Mouse (Mus musculus) lung, postnatal 0 days (tissue): Measurements from ENCODE around the gene Vps51. TPM values are rescaled to one million over a fixed set of nuclear protein-coding genes. Genes with fewer than 3 reads are reported as not detected.

Source experiments
- ATAC-seq: fragments of 200-750 bp; cut with Nextera tagmentation; 2 replicates; pipeline ENCODE4 v1.8.0; 2017; ENCODE audit warnings: moderate library complexity
- DNase-seq: peaks from one replicate; pipeline ENCODE4 v3.0.0-alpha.2; 2016; ENCODE audit warnings: low spot score
- H3K27ac ChIP-seq: fragments of 300-500 bp; sonication (generic); 2 replicates; pipeline ENCODE4 v1.5.1; 2014; ENCODE audit warnings: antibody characterized with exemption, mild to moderate bottlenecking, low read length, mixed read lengths
- H3K27me3 ChIP-seq: fragments of 300-500 bp; sonication (generic); replicated peaks from 2 replicates; pipeline ENCODE4 v1.6.1; 2014; ENCODE audit warnings: low read length, mixed read lengths; ENCODE audit not compliant: insufficient read depth
- H3K36me3 ChIP-seq: fragments of 300-500 bp; sonication (generic); 2 replicates; pipeline ENCODE4 v1.6.1; 2014; ENCODE audit warnings: low read length, mixed read lengths; ENCODE audit not compliant: insufficient read depth
- H3K4me1 ChIP-seq: fragments of 300-500 bp; sonication (generic); 2 replicates; pipeline ENCODE4 v1.6.1; 2014; ENCODE audit warnings: antibody characterized with exemption, low read depth, low read length, mixed read lengths; ENCODE audit not compliant: insufficient read depth
- H3K4me2 ChIP-seq: fragments of 300-500 bp; sonication (generic); replicated peaks from 2 replicates; pipeline ENCODE4 v1.6.1; 2014; ENCODE audit warnings: low read depth, mild to moderate bottlenecking, low read length, moderate library complexity, mixed read lengths
- H3K4me3 ChIP-seq: fragments of 300-500 bp; sonication (generic); 2 replicates; pipeline ENCODE4 v1.5.1; 2014; ENCODE audit warnings: low read depth, low read length
- H3K9ac ChIP-seq: fragments of 300-500 bp; sonication (generic); replicated peaks from 2 replicates; pipeline ENCODE4 v1.6.1; 2014; ENCODE audit warnings: low read depth, mild to moderate bottlenecking
- H3K9me3 ChIP-seq: fragments of 300-500 bp; sonication (generic); 2 replicates; pipeline ENCODE4 v1.6.1; 2016; ENCODE audit warnings: low read length, mixed read lengths
- CTCF ChIP-seq: IDR thresholded peaks from 2 replicates; pipeline ENCODE4 v1.5.1; 2016; ENCODE audit warnings: antibody characterized with exemption, mild to moderate bottlenecking
- EP300 ChIP-seq: IDR thresholded peaks from 2 replicates; pipeline ENCODE4 v1.6.1; 2016; ENCODE audit warnings: antibody characterized with exemption, mild to moderate bottlenecking, control low read depth
- WGBS: fragments of 180-500 bp; shearing (Covaris S2); extraction: QIAGEN DNeasy Blood & Tissue Kit; methylation state at CpG from one replicate; pipeline ENCODE4 v1.1.7; 2014; 5-methylcytosine and 5-hydroxymethylcytosine counted together
- polyA plus RNA-seq: library from polyadenylated mRNA; unstranded; fragments of >200 nt; fragmentation: Nextera tagmentation; extraction: Ambion mirVana; gene quantifications from 2 replicates; pipeline ENCODE4 v1.2.1, GENCODE M21; 2015

Vps51 gene
- polyA plus RNA-seq, 1 experiment from 2014 or later, result 52.7 TPM

GRCm38 (mm10) chr19:6062418-6062817, 14.6 kb downstream of the Vps51 start:
- Histone ChIP-seq H3K27ac (peak overlapping the region; percentile 89; the same call in 1 of the 2 replicates), H3K4me2 (peak overlapping the region; percentile 90), H3K4me1 (peaks cover 16% of the 10 kb centered on the region), H3K4me3 (peak overlapping the region; percentile 70), H3K27me3 (no peaks in the 10 kb centered on the region), H3K36me3 (no peaks in the 10 kb centered on the region), H3K9ac (peak overlapping the region; percentile 90; the same call in 1 of the 2 replicates), H3K9me3 (no peaks in the 10 kb centered on the region)
- no peak for DNase-seq
- 44% methylated on average over 5 of the region's 5 CpGs for WGBS
- TF ChIP-seq CTCF (no peak), EP300 (no peak)
- no peak for ATAC-seq

- peak overlapping the region; percentile 90 for H3K4me2 ChIP-seq
Observed at GRCm38 (mm10) chr19:6061641-6062302, 15.3 kb downstream of the Vps51 start.

GRCm38 (mm10) chr19:6061021-6061533, 16.0 kb downstream of the Vps51 start, which contains the start of gene Znhit2:
Znhit2 (plus strand) TSS chr19:6061192.
- under 1% methylated on average over 45 of the region's 58 CpGs for WGBS
- peak; percentile 98 for DNase-seq
- Histone ChIP-seq H3K27me3 (no peaks in the 10 kb centered on the region), H3K36me3 (no peaks in the 10 kb centered on the region), H3K4me3 (peak within 1 kb of the TSS; percentile 70), H3K27ac (peak within 1 kb of the TSS; percentile 89), H3K9ac (peak within 1 kb of the TSS; percentile 90), H3K4me1 (peaks cover 15% of the 10 kb centered on the region), H3K9me3 (no peaks in the 10 kb centered on the region), H3K4me2 (peak within 1 kb of the TSS; percentile 90)
- peak; percentile 83 for ATAC-seq
- TF ChIP-seq CTCF (peak; percentile 11; the same call in 1 of the 2 replicates), EP300 (no peak)

More at GRCm38 (mm10) chr19:6061641-6062302, 15.3 kb downstream of the Vps51 start:
- 0 out of 2 replicates have a peak, but pooled peaks have one; percentile 1 for ATAC-seq
- Histone ChIP-seq H3K9me3 (no peaks in the 10 kb centered on the region), H3K4me1 (peaks cover 14% of the 10 kb centered on the region), H3K4me3 (peak overlapping the region; percentile 70), H3K27me3 (no peaks in the 10 kb centered on the region), H3K9ac (peak overlapping the region; percentile 90), H3K27ac (peak overlapping the region; percentile 89), H3K36me3 (no peaks in the 10 kb centered on the region)
- WGBS, result 2% methylated on average over 44 of the region's 44 CpGs
- peak; percentile 51 for DNase-seq
- no peak for TF ChIP-seq CTCF
- TF ChIP-seq EP300, result no peak

- H3K9ac ChIP-seq, result no peak overlapping the region
- no peaks in the 10 kb centered on the region for H3K27me3 ChIP-seq
- H3K4me2 ChIP-seq, result peak overlapping the region; percentile 60
- peaks cover 15% of the 10 kb centered on the region for H3K4me1 ChIP-seq
- WGBS, result 71% methylated on average over 5 of the region's 5 CpGs
- no peak overlapping the region for H3K27ac ChIP-seq
- no peak for DNase-seq
- no peaks in the 10 kb centered on the region for H3K9me3 ChIP-seq
- H3K36me3 ChIP-seq, result peaks cover 10% of the 10 kb centered on the region; the same call in 1 of the 2 replicates
- peak overlapping the region; percentile 73; the same call in 1 of the 2 replicates for H3K4me3 ChIP-seq
- ATAC-seq, result no peak
- TF ChIP-seq EP300, result no peak
- TF ChIP-seq CTCF, result no peak
Observed at GRCm38 (mm10) chr19:6058966-6059365, 18.1 kb downstream of the Vps51 start.

GRCm38 (mm10) chr19:6058513-6058912, 18.5 kb downstream of the Vps51 start:
- no peak for TF ChIP-seq EP300
- TF ChIP-seq CTCF, result no peak

GRCm38 (mm10) chr19:6057313-6058096, 19.5 kb downstream of the Vps51 start, which contains the start of the genes Mrpl49 and Fau:
Mrpl49 (minus strand) TSS chr19:6057785.
Fau (plus strand) TSS chr19:6057844.
- H3K9me3 ChIP-seq, result no peaks in the 10 kb centered on the region
- peaks cover 15% of the 10 kb centered on the region for H3K4me1 ChIP-seq
- peaks cover 23% of the 10 kb centered on the region for H3K36me3 ChIP-seq
- H3K9ac ChIP-seq, result peak within 1 kb of the TSS; percentile 76
- H3K27ac ChIP-seq, result peak within 1 kb of the TSS; percentile 71
- WGBS, result 1% methylated on average over 55 of the region's 63 CpGs
- ATAC-seq (peak; percentile 90), DNase-seq (peak; percentile 98)
- TF ChIP-seq CTCF (no peak), EP300 (no peak)
- H3K4me3 ChIP-seq, result peak within 1 kb of the TSS; percentile 73
- no peaks in the 10 kb centered on the region for H3K27me3 ChIP-seq
- peak within 1 kb of the TSS; percentile 71 for H3K4me2 ChIP-seq

More at GRCm38 (mm10) chr19:6058513-6058912, 18.5 kb downstream of the Vps51 start:
- Histone ChIP-seq H3K4me3 (peak overlapping the region; percentile 73), H3K9me3 (no peaks in the 10 kb centered on the region), H3K36me3 (peaks cover 13% of the 10 kb centered on the region), H3K27me3 (no peaks in the 10 kb centered on the region), H3K27ac (peak overlapping the region; percentile 71; the same call in 1 of the 2 replicates), H3K4me2 (peak overlapping the region; percentile 60), H3K9ac (peak overlapping the region; percentile 76), H3K4me1 (peaks cover 15% of the 10 kb centered on the region)
- no peak for DNase-seq
- WGBS, result 24% methylated on average over 5 of the region's 5 CpGs
- ATAC-seq, result no peak
